Mouse (Mus musculus) urinary bladder, postnatal 25 days (tissue): ENCODE measurements at regions not wholly inside any gene's neighbourhood (a gene's known extent, or its start where the extent isn't known, plus 50 kb on each side); places are given as distances from the start of the nearest gene placed in this dataset.
A peak's percentile ranks its signal among the peaks of the same experiment; 100 is the strongest.

Experiments
- DNase-seq: peaks from one replicate; pipeline ENCODE4 v3.0.0; 2022; ENCODE audit warnings: low spot score

DNA sequence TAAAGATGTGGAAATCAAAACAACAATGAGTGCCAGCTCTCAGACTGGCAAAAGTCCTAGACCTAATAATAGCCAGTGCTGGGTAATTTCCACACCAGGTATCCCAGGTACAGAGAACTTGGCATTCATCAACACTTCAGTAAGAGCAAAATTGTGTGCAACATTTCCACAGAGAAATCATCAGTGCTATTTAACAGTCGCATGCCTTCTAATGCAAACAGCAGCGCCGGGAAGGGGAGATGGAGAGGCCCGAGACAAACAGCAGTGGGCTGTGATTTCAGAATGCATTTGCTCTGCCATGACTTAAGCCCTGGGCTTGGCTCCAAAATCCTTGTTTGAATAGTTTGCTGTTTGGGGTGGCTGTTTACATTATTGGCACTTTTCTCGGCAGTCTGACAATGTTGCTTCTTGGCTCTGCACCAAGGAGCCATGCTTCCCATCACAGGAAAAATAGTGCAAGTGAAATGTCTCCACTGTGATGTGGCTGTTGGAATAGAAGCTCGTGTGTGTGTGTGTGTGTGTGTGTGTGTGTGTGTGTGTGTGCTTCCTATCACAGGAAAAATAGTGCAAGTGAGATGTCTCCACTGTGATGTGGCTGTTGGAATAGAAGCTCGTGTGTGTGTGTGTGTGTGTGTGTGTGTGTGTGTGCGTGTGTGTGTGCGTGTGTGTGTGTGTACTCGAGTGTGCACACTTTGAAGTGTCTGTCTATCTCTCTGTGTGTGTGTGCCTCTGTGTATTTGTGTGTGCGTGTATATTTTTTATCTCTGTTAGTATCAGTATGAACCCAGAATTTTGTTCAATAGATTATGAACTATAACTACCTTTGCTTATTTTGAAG is 190.1 kb upstream of the Cdyl start:
- DNase-seq: peak; percentile 15

DNA sequence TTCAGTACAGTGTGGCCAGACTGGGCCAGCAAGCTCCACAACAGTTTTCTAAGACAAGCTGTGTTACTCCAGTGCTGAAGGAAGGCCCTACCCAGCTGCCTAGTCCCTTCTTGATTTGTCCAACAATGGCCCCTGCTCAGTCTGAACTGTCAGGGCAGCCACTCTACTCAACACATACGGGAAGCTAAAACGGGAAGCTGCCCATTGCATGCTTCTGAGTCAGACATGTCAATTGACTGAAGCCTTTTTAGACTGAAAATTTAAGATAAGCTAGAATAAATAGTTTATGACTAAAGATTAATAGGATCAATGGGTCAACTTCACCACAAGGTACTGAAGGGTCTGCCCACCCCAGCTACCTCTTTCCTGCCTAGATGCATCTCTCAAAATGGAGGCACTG is 181.4 kb upstream of the Cdyl start:
- no peak for DNase-seq

DNA sequence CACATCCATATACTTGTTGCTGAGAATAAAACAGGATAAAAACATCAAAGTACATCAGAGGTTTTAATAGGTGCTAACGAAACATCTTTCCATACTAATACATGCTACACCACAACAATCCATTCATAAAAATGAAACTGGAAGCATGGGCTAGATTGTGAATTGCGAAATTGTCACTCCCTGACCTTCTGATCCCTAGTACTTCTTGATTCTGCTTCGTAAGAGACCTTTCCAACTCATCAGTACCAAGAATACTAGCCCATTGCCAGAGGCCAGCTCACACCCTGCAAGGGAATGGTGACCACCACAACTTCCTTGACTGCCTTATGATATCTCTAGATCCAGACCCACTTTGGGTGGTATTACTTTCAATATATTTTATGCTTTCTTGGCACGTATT is 177.3 kb upstream of the Cdyl start:
- no peak for DNase-seq

DNA sequence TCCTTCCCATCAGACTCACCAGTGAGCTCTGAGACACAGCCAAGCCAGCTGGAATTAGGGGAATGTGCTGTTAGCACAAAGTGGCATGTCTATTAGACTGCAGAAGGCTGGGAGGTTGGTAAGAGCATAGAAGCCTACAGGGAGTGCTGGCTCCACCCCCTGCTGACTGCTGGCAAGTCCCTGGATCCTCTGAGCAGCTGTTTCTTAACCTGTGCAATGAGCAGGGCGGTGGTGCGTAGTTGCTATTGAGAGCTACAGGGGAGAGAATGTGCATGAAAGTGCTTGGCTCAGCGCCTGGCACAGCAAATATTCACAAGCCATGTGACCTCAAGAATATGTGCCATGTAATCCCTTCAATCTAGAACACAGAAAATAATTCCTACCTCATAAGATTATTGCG is 173.5 kb upstream of the Cdyl start:
- DNase-seq: no peak

DNA sequence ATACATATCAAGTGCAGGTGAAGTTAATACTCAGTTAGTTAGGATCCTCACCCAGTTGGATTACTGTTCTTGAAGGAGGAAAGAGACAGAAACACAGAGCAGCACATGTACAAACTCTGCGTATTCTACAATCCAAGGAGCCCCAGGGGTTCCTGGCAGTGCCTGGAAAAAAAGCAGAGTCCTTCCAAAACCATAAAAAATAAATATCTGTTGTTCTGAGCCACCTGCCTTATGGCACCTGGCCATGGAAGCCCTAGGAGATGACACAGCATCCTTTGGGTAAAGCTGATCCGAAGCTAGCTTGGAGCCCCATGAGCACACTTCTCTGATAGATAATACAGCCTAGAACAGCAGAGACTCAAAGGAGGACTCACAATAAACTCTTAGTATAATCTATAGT is 159.9 kb upstream of the Cdyl start:
- DNase-seq: no peak

DNA sequence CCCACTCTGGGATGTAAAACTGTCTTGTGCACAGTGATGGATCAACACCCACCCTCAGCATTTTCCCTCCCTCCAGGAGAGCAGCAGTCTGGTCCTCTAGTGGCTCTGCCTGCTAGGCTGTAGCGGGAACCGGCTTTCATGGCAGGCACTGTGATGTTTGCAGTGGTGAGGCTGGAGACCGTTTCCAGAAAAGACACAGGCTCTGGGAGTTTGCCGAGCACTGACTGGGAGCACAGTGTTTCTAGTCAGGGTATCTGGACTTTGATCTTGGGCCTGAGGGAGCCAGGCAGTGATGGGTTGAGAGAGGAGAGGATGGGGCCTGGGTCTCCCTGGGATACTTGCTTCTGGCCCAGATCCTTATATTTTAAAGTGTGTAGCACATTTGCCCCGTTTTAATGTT is 158.7 kb upstream of the Cdyl start:
- DNase-seq: no peak

DNA sequence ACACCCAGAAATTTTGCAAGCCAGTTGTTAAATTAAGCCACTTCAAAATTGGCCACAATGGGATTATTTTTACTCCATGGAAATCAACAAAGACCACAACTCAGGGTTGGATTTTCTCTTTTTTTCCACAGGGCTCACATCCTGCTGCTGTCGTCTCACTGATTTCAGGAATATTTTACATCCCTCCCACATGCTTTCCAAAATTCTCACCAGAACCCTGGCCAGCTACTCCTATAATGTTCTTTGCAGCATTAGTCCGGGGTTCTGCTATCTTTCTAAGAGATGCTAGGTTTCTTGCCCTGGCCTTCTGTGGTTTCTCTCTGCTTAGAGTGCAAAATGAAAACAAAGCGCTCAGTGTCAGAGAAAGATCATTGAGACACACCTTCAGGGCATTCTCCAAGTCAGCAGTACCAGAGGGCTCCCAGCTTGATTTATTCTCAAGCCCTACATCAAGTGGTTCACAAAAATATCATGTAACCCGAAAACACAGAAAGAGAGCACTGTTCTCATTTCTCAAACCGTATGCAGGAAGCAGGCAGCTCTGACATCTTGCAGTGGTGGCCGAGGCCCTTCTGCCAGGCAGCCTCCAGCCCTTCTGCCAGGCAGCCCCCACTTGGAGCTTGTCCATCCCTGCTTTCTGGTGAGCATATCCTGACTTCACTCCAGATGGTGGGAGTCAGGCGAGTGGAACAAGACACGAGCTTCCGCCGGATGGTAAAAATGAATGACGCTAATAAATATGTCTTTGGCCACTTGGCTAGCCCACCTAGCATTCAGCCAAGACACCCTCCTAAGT is 158.1 kb upstream of the Cdyl start:
- no peak for DNase-seq

DNA sequence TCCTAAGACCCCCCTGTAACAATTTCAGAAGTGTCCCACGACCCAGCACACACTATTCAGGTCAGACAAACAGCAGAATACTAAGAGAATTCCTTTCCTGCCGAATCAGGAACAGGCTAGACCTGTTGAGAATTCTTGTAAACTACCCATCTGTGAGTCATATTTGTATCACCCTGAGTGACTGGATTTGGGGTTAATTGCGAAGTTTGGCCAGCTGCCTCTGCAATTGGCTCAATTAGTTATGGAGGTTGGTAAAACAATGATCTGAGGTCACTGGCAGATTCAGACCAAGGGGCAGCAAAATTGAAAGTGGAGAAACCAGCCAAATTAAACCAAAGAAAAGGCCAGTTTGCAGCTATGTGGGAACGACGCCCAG is 157.5 kb upstream of the Cdyl start:
- peak; percentile 23 for DNase-seq

DNA sequence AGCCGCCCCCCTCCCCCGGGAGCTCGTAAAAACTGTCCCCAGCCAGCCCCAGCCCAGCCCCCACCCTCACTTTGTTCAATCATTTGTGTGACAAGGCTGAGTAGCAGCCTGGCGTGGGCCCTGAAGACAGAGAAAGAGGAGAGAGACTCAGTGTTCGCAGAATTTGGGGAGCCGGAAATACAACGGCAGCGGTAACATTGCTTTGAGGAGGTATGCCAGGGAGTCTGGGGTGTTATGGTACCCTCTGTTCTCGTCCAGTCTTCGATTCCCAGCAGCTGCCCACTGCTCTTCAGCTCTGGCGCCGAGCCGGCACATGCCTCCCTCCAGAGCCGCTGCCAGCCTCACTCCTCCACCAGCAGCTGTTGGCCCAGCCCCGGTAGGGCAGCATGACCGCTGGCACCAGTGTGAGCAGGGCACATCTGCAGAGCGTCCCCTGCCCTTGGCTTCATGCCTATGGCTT is 156.2 kb upstream of the Cdyl start:
- no peak for DNase-seq

DNA sequence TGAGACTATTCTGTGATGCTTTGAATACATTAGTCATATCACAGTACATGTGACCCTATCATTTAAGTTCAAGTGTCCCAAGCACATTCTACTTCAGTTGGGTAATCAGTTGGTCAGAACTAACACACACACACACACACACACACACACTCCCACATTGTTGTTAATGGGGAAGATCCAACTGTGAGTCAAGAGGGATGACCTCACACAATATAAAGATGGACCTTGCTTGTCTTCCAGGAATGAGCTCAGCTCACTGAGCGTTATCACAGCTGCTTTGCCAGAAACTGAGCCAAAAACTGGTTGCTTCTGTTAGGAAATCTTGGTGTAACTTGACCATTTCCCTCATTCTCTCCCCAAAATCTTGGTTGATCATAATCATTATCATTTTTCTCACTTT is 152.4 kb upstream of the Cdyl start:
- no peak for DNase-seq

DNA sequence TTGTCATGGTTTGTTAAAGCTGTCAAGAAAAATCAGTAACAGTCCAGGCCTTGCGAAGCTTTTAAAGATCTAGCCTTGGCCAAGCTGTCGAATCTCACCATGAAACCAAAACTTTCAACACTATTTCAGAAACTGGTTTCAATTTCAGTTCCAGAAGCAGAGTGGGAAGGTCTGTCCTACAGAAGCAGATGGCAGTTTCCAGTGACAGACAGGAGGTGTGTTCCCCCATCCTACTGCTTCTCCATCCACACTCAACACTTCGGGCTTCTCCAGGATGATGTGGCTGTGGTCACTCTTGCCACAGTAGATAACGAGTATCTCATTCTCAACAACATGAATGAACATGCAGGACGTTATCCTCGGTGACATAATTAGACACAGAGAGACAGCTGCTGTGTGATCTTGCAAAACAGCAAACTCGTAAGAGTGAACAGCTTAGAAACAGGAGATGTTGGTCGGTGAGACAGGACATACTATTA is 147.6 kb upstream of the Cdyl start:
- no peak for DNase-seq

DNA sequence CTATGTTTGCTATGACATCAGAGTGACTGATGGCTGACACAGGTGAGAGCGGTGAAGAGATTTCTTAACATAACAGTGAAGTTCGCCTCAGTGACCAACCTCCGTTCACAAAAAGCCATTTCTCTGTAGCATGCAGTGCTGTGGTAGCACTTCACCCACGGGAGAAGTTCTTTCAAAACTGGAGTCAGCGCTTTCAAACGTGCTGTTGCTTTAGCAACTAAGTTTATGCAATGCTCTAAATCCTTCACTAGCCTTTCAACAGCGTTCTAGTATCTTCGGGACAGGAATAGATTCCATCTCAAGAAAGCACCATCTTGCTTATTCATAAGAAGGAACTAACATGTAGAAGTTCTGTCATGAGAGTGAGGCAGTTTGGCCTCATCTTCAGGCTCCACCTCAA is 146.5 kb upstream of the Cdyl start:
- no peak for DNase-seq

DNA sequence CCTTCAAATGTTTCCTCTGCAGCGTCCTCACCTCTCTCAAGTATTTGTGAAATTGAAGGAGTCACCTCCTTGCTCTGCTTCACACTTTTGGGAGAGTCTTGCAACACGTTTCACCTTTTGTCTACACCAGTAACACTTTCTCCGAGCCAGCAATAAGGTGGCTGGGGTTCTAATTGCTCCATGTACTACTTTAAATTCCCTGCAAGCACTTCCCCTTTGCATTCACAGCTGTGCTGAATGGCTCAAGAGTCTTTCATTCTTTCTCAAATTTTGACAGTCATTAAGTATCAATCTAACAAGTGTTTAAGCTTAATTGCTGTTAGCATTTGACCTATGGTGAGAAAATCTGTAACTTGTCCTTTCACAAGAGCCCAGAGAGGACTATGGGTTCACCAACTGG is 144.3 kb upstream of the Cdyl start:
- no peak for DNase-seq

DNA sequence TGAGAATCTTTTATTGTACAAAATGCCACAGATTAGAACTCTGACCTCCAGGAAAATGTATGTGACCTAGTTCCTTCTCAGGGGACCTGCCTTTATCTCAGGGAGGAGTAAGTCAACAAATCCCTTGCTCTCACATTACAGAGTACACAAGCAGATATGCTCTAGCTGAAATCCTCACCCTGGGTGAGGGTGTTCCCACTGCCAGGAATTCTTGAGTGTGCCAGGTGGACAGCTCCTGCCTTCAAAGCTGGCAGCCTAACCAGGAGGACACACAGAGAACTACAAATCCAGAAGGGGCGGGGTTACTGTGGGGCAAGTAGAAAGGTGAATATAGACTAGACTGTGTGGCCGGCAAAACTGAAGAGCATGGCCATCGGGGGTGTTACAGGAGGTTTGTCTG is 141.9 kb upstream of the Cdyl start:
- DNase-seq: no peak

DNA sequence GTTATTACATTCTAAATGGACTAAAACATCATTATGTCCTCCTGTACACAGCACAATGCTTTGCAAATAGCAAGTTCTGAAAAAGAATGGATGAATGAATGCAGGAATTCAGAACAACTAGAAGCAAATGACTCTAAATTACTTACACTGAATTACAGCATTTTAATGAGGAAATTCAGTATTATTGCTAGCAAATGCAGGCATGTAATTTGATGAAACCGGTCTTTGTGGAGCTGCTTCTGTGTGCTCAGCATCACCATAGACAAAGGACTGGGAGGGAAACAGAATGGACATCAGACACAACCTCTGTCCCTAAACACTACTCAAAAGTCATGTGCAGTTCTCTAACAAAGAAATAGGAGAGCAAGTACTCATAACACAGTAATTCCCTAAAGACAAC is 137.4 kb upstream of the Cdyl start:
- no peak for DNase-seq

DNA sequence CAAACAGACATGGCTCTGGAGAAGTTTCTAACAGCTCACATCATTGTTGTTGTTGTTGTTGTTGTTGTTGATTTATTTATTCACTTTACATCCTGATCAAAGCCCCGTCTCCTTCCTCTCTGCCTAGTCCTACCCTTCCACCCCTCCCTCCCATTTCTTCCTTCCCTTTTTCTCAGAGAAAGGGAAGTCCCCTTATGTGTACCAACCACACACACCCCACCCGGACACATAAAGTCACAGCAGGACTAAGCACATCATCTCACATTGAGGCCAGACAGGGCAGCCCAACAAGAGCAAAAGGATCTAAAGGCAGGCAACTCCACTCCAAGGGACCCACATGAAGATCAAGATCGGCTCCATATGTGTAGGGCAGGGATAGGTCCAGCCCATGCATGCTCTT is 130.1 kb upstream of the Cdyl start:
- DNase-seq: no peak

DNA sequence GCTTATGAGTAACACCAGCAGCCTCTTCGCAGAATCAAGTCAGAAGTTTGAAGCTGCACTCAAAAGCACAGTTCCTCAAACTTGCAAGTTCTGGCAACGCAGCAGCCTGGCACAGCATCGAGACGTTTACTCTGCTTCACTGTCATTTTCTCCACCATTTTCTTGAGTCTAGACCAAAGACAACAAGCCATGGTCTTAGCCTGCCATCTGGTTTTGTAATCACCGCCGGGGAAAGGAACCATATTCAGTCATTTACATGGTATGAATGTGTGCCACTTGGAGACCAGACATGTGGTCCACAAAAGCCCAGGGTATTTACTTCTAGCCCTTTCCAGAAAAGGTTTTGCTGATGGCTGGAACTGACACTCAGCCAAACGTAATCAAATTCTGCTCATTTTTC is 122.5 kb upstream of the Cdyl start:
- DNase-seq: no peak

DNA sequence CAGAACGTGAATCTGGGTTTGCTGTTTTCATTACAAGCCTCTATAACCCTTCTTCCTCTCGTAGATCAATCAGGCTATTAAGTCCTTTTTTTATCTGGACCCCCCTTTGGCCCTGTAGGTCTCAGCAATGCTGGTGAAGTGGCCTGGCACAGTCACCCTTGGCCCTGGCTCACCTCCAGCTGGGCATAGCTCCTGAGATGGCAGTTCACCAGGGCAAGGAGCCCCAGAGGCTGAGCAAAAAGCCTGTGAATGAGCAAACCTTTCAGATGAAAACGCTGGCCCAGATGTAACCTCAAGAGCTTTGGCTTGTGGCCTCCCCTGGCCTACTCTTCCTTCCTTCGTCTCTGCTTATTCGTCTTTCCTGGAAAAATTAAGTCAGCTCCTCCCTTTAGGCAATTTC is 121.7 kb upstream of the Cdyl start:
- no peak for DNase-seq

DNA sequence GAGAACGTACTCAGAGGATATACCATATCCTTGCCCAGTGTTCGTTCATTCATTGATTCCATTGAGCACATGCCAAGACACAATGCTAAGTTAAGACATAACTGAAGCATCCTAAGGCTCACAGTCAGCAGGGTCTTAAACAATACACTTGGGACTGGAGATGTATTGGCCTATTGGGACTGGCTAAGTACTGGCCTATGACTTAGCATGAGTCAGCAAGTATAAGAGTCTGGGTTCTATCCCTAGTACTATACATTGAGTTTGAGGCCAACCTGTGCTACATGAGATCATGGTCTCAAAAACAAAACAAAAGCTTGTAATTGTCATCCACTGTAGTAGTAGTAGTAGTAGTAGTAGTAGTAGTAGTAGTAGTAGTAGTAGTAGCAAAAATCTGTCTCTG is 119.2 kb upstream of the Cdyl start:
- DNase-seq: no peak

DNA sequence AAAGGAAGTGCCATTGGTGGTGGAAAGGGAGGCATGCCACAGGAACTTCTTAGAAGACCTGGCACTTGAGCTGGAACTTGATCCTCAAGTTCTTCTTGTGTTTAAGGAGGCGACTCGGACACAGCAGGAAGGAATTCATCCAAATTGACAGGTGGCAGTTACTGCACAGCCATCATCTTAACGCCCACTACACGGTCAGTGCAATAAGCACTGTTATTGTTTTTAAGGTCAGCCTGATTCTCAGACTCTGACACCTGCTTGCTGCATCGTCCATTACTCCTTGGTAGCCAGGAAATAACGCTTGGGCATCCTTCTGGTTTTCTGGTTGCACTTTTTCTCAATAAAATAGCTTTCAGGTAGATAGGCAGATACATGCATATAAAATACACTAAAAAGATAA is 118.6 kb upstream of the Cdyl start:
- DNase-seq: no peak

DNA sequence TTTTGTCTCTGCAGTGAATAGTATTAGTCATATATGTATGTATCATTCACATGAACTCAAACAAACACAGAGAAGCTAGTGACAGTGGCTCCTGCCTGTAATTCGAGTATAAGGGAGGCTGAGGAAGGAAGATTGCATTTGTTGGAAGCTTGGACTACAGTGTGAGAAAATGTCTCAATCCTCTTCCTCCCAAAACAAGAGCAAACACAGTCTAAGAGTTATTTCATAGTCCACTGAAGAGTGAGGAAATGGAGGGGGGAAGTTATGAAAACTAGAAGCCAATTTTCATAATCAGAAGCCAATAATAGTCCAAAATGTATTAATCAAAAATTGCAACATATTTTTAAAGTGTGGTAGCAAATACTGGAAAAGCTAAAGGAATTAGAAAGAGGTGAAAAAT is 95.6 kb upstream of the Cdyl start:
- DNase-seq: no peak

DNA sequence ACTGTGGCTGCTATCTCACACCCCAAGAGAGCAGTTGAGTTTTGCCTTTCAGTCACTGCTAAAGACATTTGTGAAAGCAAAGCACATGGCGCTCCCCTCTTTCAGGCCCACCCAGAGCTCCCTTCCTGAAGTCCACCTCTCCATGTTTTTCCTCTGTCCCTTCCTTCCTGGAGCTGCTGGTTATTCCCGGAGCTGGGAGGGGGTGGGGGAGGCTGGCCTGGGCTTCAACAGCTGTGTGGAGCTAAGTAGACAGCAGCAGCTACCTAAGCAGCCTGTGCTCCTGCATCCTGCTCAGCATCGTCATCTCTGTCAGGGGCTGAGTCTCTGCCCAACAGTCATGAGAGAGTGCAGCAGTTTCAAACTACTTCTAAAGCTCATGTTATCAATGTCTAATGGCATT is 78.0 kb upstream of the Cdyl start:
- DNase-seq: no peak

DNA sequence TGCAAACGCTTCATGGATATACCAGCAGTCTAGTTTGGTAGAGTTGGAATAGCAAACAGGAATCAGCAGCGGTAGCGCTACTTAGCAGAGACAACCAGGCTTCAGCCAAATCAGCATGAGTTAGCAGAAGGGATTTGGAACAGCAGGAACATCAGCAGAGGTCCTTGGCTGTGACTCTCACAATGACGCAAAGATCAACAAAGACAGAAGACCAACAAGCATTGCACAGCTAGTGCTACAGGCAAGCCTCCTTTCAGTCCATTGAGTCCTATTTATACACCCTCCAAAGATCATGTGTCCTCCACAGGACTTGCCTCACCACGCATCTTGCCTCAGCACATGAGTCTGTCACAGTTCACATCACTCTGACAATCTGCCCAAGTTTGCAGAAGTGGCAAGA is 61.6 kb upstream of the Cdyl start:
- DNase-seq: no peak
